Mouse (Mus musculus) heart, embryonic 12.5 days (tissue): ENCODE data around the gene Mcm10. TPM values are rescaled to one million over a fixed set of nuclear protein-coding genes. Genes with fewer than 3 reads are reported as not detected.
"Not testable (repeated sequence)": the region's sequence is repeated elsewhere in the genome, so short reads cannot be mapped to it uniquely, and the experiment has no call there.

Source experiments
- ATAC-seq: fragments of 200-750 bp; cut with Nextera tagmentation; 2 replicates; pipeline ENCODE4 v1.8.0; 2017; ENCODE audit warnings: moderate TSS enrichment, moderate library complexity; ENCODE audit not compliant: insufficient number of reproducible peaks, low FRiP score
- H3K27ac ChIP-seq: fragments of 300-500 bp; sonication (generic); 2 replicates; pipeline ENCODE4 v1.5.1; 2016; ENCODE audit warnings: mild to moderate bottlenecking, moderate library complexity; ENCODE audit not compliant: poor library complexity, severe bottlenecking
- H3K27me3 ChIP-seq: fragments of 300-500 bp; sonication (generic); replicated peaks from 2 replicates; pipeline ENCODE4 v1.6.1; 2016; ENCODE audit warnings: mild to moderate bottlenecking, moderate library complexity
- H3K36me3 ChIP-seq: fragments of 300-500 bp; sonication (generic); 2 replicates; pipeline ENCODE4 v1.6.1; 2016; ENCODE audit warnings: mild to moderate bottlenecking, moderate library complexity
- H3K4me1 ChIP-seq: fragments of 300-500 bp; sonication (generic); replicated peaks from 2 replicates; pipeline ENCODE4 v1.6.1; 2016; ENCODE audit warnings: mild to moderate bottlenecking
- H3K4me2 ChIP-seq: fragments of 300-500 bp; sonication (generic); 2 replicates; pipeline ENCODE4 v1.6.1; 2016; ENCODE audit warnings: mild to moderate bottlenecking, moderate library complexity
- H3K4me3 ChIP-seq: fragments of 300-500 bp; sonication (generic); 2 replicates; pipeline ENCODE4 v1.5.1; 2016; ENCODE audit warnings: mild to moderate bottlenecking
- H3K9ac ChIP-seq: fragments of 300-500 bp; sonication (generic); 2 replicates; pipeline ENCODE4 v1.6.1; 2016; ENCODE audit warnings: mild to moderate bottlenecking, moderate library complexity
- H3K9me3 ChIP-seq: fragments of 300-500 bp; sonication (generic); replicated peaks from 2 replicates; pipeline ENCODE4 v1.6.1; 2016; ENCODE audit warnings: mild to moderate bottlenecking, moderate library complexity
- WGBS: fragments of 180-500 bp; shearing (Covaris S2); methylation state at CpG from one replicate; pipeline ENCODE4 v1.1.7; 2016; 5-methylcytosine and 5-hydroxymethylcytosine counted together
- polyA plus RNA-seq: library from polyadenylated mRNA; unstranded; fragments of >200 nt; fragmentation: Nextera tagmentation; extraction: Ambion mirVana; gene quantifications from 2 replicates; pipeline ENCODE4 v1.2.1, GENCODE M21; 2016

The Mcm10 gene
- polyA plus RNA-seq, 1 experiment from 2014 or later, result 24.2 TPM

GRCm38 (mm10) chr2:4985000-4985399, 27.6 kb downstream of the Mcm10 start:
- Histone ChIP-seq H3K9me3 (no peaks in the 10 kb centered on the region), H3K4me1 (no peaks in the 10 kb centered on the region), H3K36me3 (no peaks in the 10 kb centered on the region; the same call in 1 of the 2 replicates), H3K27me3 (no peaks in the 10 kb centered on the region), H3K9ac (no peak overlapping the region), H3K27ac (no peak overlapping the region), H3K4me2 (no peak overlapping the region), H3K4me3 (no peak overlapping the region)
- ATAC-seq, result no peak
- 71% methylated on average over 6 of the region's 6 CpGs for WGBS

DNA sequence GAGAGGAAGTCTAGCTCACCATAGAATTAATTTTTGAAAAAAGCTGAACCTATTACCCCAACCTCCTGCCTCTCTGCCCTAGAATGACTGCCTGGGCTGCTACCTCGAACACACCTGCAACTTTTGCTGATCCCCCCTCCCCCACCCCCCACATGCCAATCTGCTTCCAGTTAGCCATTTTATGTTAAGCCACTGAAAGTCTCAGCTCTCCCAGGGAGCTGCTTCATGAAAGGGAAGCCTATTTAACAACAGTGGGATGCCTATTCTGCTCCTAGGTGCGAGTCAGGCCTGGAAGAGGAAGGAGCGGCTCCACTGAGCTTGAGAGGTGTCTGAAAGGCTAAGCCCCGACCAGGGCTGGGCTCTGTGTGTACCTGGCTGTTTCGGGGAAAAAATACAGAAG, 28.6 kb downstream of the Mcm10 start:
- ATAC-seq, result no peak
- H3K9ac ChIP-seq, result no peak overlapping the region
- no peaks in the 10 kb centered on the region for H3K27me3 ChIP-seq
- H3K27ac ChIP-seq, result no peak overlapping the region
- no peak overlapping the region for H3K4me3 ChIP-seq
- no peaks in the 10 kb centered on the region for H3K36me3 ChIP-seq
- WGBS, result 26% methylated on average over 5 of the region's 5 CpGs
- H3K9me3 ChIP-seq, result no peaks in the 10 kb centered on the region
- H3K4me1 ChIP-seq, result no peaks in the 10 kb centered on the region
- no peak overlapping the region for H3K4me2 ChIP-seq

DNA sequence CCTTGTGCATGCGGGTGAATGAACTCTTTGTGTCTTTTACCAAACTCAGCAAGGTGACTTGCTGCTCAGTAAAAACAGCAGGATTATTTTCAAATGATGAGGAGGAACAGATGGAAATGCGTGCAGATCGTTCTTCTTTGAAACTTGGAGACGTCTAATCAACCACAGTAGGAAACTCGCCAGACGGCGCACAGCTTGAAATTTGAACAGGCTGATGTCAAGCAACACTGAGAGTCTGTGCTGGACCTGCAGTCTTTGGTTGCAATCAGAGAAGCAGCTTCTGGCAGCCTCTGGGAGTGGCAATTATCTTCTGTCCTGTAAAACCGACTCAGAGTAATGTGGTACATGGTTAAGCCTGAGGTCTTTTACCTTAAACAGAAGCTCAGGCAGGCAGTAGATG, 34.5 kb downstream of the Mcm10 start:
- Histone ChIP-seq H3K27me3 (0 out of 2 replicates have a peak, but pooled peaks cover 3% of the 10 kb centered on the region), H3K36me3 (no peaks in the 10 kb centered on the region), H3K27ac (no peak overlapping the region), H3K4me1 (0 out of 2 replicates have a peak, but pooled peaks cover 8% of the 10 kb centered on the region), H3K9me3 (no peaks in the 10 kb centered on the region), H3K4me3 (no peak overlapping the region), H3K4me2 (no peak overlapping the region), H3K9ac (no peak overlapping the region)
- WGBS, result 20% methylated on average over 8 of the region's 8 CpGs
- no peak for ATAC-seq

DNA sequence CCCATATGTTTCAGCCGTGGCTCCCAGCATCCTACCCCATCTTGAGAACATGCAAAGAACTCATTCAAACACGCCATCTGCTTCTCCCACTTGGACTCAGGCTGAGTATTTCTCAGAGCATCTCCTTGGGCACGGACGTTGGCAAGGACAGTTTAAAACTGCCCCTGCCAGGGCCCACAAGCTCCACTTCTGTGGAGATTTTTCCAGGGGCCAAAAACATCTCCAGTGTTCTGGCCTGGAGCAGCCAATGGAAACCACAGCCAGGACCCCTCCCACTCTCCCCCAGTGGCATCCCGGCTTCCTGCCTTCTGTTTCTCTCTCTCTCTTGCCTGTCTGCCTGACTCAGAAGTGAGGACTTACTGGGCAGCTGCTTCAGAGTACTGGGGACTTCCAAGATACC, 36.8 kb downstream of the Mcm10 start, which contains the start of gene Ucma:
TSS of gene Ucma (plus strand) at position 316 of the 400 bp plus-strand sequence.
- no peaks in the 10 kb centered on the region for H3K36me3 ChIP-seq
- no peak within 1 kb of the TSS for H3K9ac ChIP-seq
- 0 out of 2 replicates have a peak, but pooled peaks cover 3% of the 10 kb centered on the region for H3K27me3 ChIP-seq
- WGBS, result 63% methylated on average over 5 of the region's 5 CpGs
- no peaks in the 10 kb centered on the region for H3K9me3 ChIP-seq
- H3K4me1 ChIP-seq, result 0 out of 2 replicates have a peak, but pooled peaks cover 8% of the 10 kb centered on the region
- no peak within 1 kb of the TSS for H3K4me3 ChIP-seq
- no peak for ATAC-seq
- H3K27ac ChIP-seq, result no peak within 1 kb of the TSS
- H3K4me2 ChIP-seq, result no peak within 1 kb of the TSS

DNA sequence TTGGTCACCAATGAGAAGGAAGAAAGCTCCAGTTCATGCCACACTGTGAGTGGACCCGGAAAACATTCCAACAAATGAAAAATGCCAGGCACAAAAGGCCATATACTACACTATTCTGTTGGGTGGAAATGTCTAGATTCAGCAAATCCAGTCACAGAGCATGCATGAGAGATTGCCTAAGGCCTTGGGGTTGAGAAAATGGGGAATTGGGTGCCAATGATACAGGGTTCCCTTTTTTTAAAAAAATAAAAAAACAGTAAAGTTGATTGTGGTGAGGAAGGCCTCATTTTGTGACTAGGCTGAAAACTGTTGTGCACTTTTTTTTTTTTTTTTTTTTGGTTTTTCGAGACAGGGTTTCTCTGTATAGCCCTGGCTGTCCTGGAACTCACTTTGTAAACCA, 43.5 kb downstream of the Mcm10 start:
- H3K36me3 ChIP-seq, result no peaks in the 10 kb centered on the region
- no peaks in the 10 kb centered on the region; the same call in 1 of the 2 replicates for H3K9me3 ChIP-seq
- ATAC-seq, result no peak
- no peak overlapping the region for H3K4me3 ChIP-seq
- H3K9ac ChIP-seq, result no peak overlapping the region
- H3K4me2 ChIP-seq, result no peak overlapping the region
- H3K27me3 ChIP-seq, result 0 out of 2 replicates have a peak, but pooled peaks cover 3% of the 10 kb centered on the region
- H3K4me1 ChIP-seq, result no peaks in the 10 kb centered on the region
- no peak overlapping the region for H3K27ac ChIP-seq
- WGBS, result 66% methylated on average over 2 of the region's 2 CpGs

- no peak for ATAC-seq
- H3K36me3 ChIP-seq, result no peaks in the 10 kb centered on the region
- H3K4me3 ChIP-seq, result no peak overlapping the region
- no peaks in the 10 kb centered on the region for H3K27me3 ChIP-seq
- WGBS, result 91% methylated on average over 2 of the region's 2 CpGs
- H3K4me1 ChIP-seq, result no peaks in the 10 kb centered on the region
- H3K9ac ChIP-seq, result no peak overlapping the region
- H3K9me3 ChIP-seq, result no peaks in the 10 kb centered on the region; the same call in 1 of the 2 replicates
- H3K27ac ChIP-seq, result no peak overlapping the region
- no peak overlapping the region for H3K4me2 ChIP-seq
Measured at GRCm38 (mm10) chr2:4967806-4968205, 44.8 kb downstream of the Mcm10 start.

GRCm38 (mm10) chr2:4958039-4958438, 54.6 kb downstream of the Mcm10 start:
- H3K27ac ChIP-seq, result no peak overlapping the region
- H3K9ac ChIP-seq, result no peak overlapping the region
- ATAC-seq, result no peak
- WGBS, result 84% methylated on average over 12 of the region's 12 CpGs
- H3K36me3 ChIP-seq, result no peaks in the 10 kb centered on the region
- H3K4me2 ChIP-seq, result no peak overlapping the region
- H3K4me3 ChIP-seq, result no peak overlapping the region
- H3K9me3 ChIP-seq, result no peaks in the 10 kb centered on the region
- H3K4me1 ChIP-seq, result no peaks in the 10 kb centered on the region
- H3K27me3 ChIP-seq, result no peaks in the 10 kb centered on the region

DNA sequence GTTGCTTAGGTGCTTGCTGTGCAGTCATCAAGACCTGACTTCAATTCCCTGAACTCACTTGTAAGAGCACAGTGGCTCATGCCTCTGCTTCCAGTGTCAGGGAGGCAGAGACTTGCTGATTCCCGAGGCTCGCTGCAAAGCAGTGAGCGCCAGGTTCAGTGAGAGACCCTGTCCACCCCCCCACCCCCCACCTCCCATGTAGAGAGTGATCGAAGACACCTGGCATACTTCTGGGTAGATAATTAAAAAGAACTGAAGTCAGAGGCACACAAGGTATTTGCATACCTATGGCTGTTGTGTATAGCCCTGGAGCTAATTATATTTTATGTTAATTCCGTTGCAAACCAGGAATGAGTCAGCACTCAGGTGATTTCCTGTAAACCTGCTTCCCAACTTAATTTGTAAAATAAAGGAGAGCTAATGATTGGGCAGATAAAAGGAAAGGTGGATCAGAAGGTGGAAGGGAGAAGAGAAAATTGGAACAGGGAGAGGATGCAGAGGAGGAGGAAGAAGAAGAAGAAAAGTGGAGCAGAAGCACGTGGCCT, 58.3 kb downstream of the Mcm10 start:
- Histone ChIP-seq H3K4me1 (no peaks in the 10 kb centered on the region), H3K27me3 (no peaks in the 10 kb centered on the region), H3K27ac (no peak overlapping the region), H3K9me3 (peaks cover 13% of the 10 kb centered on the region; the same call in 1 of the 2 replicates), H3K9ac (no peak overlapping the region), H3K4me3 (no peak overlapping the region), H3K36me3 (no peaks in the 10 kb centered on the region), H3K4me2 (no peak overlapping the region)
- ATAC-seq, result no peak
- 84% methylated on average over 6 of the region's 6 CpGs for WGBS

GRCm38 (mm10) chr2:4950986-4951385, 61.6 kb downstream of the Mcm10 start:
- Histone ChIP-seq H3K9me3 (peaks cover 13% of the 10 kb centered on the region; the same call in 1 of the 2 replicates), H3K27me3 (no peaks in the 10 kb centered on the region), H3K27ac (no peak overlapping the region), H3K9ac (no peak overlapping the region), H3K36me3 (no peaks in the 10 kb centered on the region), H3K4me3 (no peak overlapping the region), H3K4me1 (no peaks in the 10 kb centered on the region), H3K4me2 (no peak overlapping the region)
- ATAC-seq, result no peak
- 83% methylated on average over 2 of the region's 2 CpGs for WGBS

DNA sequence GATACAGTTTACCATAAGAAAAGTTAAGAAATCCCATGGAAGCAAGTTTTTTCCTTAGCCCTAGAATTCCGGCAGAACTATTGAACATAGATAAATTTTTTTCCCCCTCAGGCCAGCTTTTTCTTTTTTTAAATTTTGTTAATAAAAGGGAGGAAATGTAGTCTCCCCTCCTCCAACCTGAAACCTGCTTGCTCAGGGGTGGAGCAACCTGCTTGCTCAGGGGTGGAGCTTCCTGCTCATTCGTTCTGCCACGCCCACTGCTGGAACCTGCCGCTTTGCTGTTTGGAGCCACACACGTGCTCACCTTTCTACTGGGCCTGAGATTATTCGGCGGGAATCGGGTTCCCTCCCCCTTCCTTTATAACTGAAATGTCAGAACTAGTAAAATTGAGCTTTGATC, 62.9 kb downstream of the Mcm10 start:
- WGBS, result 82% methylated on average over 6 of the region's 8 CpGs
- not testable (repeated sequence) for H3K27me3 ChIP-seq, ATAC-seq, H3K4me2 ChIP-seq, H3K27ac ChIP-seq, H3K9ac ChIP-seq, H3K36me3 ChIP-seq, H3K4me3 ChIP-seq, H3K4me1 ChIP-seq
- peaks cover 13% of the 10 kb centered on the region; the same call in 1 of the 2 replicates for H3K9me3 ChIP-seq

DNA sequence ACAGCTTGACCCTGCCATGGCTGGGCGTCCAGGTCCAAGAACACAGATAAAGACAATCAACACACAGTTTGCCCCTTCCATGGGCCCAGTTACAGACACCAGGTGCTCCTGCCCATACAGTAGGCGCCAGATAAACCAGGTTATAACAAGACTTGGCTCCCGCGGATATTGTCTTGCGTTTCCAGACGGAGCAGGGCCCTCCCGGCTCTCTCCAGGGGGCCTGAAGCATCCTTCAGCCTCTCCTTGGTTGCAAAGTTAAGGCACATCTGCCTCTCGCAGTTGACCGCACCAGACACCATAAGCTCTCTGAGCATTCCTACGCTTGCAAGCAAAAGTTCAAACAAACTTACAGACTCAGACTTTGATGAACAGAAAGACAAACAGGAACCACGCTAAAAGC, 71.7 kb downstream of the Mcm10 start:
- WGBS, result 84% methylated on average over 11 of the region's 11 CpGs
- Histone ChIP-seq H3K27ac (no peak overlapping the region), H3K4me2 (no peak overlapping the region), H3K27me3 (no peaks in the 10 kb centered on the region), H3K9me3 (peaks cover 23% of the 10 kb centered on the region), H3K36me3 (peaks cover 43% of the 10 kb centered on the region), H3K4me3 (no peak overlapping the region), H3K4me1 (no peaks in the 10 kb centered on the region), H3K9ac (no peak overlapping the region)
- no peak for ATAC-seq
